Mouse (Mus musculus): ENCODE results near the gene Cdc14a. TPM values are rescaled to one million over a fixed set of nuclear protein-coding genes. Genes with fewer than 3 reads are reported as not detected.

Cdc14a gene
- polyA plus RNA-seq, 1 experiment from 2014 or later = 8.3 TPM

DNA sequence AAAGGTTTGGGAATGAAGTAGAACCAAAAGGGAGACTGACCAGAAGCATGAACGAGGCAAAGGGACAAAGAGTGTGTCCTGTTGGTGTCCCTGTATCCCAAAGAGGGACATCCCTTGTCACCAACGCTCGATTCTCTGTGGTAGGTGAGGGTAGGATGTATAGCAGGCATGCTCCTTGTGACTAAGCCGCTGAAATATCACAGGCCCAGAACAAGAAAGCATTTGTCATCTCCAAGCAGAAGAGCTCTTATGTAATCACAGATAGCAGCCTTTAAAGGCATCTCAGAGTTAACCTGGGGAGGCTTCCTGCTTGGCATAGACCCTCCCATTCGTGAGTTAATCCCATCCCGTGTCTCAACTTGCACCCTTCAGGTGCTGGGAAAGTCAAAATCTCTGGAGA is 179.4 kb downstream of the Cdc14a start:
- Histone ChIP-seq H3K27ac (no peak overlapping the region), H3K4me3 (no peak overlapping the region), H3K4me2 (no peak overlapping the region), H3K9me3 (no peaks in the 10 kb centered on the region), H3K27me3 (peaks cover 6% of the 10 kb centered on the region), H3K9ac (no peak overlapping the region), H3K36me3 (no peaks in the 10 kb centered on the region), H3K4me1 (no peaks in the 10 kb centered on the region)
- no peak for ATAC-seq (ENCODE audit: borderline replicate concordance, extremely low read depth, low FRiP score, low TSS enrichment)
- WGBS = 45% methylated on average over 6 of the region's 6 CpGs

- Histone ChIP-seq H3K36me3 (no peaks in the 10 kb centered on the region), H3K9ac (no peak overlapping the region), H3K4me3 (no peak overlapping the region), H3K4me2 (no peak overlapping the region), H3K27me3 (no peaks in the 10 kb centered on the region), H3K9me3 (no peaks in the 10 kb centered on the region), H3K4me1 (no peaks in the 10 kb centered on the region), H3K27ac (no peak overlapping the region)
- ATAC-seq (ENCODE audit: borderline replicate concordance, extremely low read depth, low FRiP score, low TSS enrichment) = no peak
- 77% methylated on average over 9 of the region's 9 CpGs for WGBS
These were observed 181.1 kb downstream of the Cdc14a start for GRCm38 (mm10) chr3:116242685-116243084.

DNA sequence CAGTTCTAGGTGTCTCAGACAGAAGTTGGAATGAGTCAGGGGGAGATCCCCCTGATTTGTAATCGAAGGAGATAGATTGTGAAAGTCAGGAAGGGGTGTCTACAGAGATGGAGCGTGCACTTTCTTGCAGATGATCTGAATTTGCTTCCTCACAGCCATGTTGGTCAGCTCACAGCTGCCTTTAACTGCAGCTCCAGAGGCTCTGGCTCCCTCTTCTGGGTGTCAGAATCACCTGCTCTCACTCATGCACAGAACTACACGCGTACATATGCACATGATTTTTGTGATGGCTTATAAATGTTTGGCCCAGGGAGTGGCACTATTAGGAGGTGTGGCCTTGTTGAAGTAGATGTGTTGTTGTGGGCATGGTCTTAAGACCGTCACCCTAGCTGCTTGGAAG is 186.3 kb downstream of the Cdc14a start:
- Histone ChIP-seq H3K36me3 (no peaks in the 10 kb centered on the region), H3K27ac (no peak overlapping the region), H3K9ac (no peak overlapping the region), H3K4me3 (no peak overlapping the region), H3K9me3 (no peaks in the 10 kb centered on the region), H3K4me1 (no peaks in the 10 kb centered on the region), H3K27me3 (no peaks in the 10 kb centered on the region), H3K4me2 (no peak overlapping the region)
- no peak for ATAC-seq (ENCODE audit: borderline replicate concordance, extremely low read depth, low FRiP score, low TSS enrichment)
- WGBS = 83% methylated on average over 5 of the region's 5 CpGs

DNA sequence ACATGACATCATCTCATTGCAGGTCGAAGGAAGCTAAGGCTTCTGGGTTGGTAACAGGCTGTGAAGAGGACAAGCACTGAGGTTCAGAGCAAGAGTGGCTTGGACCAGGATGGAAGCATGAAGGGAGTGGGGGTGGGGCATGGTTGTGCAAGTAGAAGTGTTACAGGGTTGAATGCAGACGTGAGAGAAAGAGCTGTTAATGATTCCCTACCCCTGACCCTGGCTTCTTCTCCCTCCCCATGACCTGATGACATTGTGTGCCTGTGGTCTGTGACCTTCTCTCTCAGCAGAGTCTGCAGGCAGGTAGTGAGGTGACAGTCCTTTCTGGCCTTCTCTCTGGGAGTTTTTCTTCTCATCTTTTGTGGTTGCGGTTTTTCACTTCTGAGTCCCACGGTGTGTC is 187.0 kb downstream of the Cdc14a start:
- 71% methylated on average over 4 of the region's 4 CpGs for WGBS
- H3K9ac ChIP-seq = no peak overlapping the region

DNA sequence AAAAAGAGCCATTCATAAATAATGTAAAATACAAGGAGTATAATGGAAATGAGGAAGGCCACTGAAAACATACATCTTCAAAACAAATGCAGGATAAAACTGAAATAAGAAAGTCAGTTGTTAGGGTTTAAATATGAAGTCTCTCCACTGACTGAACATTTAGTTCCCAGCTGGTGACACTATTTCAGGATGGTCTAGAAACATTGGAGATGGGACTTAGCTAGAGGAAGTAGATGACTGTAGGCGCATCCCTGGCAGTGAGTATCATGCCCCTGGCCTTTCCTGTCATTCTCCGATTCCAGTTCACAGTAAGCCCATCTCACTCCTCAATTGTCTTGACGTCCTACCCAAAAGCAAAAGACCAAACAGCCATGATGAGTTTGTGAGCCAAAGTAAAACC is 190.3 kb downstream of the Cdc14a start:
- Histone ChIP-seq H3K9me3 (no peaks in the 10 kb centered on the region), H3K27ac (no peak overlapping the region), H3K9ac (no peak overlapping the region), H3K4me3 (no peak overlapping the region), H3K36me3 (no peaks in the 10 kb centered on the region), H3K27me3 (no peaks in the 10 kb centered on the region), H3K4me2 (no peak overlapping the region), H3K4me1 (no peaks in the 10 kb centered on the region)
- WGBS = 81% methylated on average over 3 of the region's 3 CpGs
- ATAC-seq (ENCODE audit: borderline replicate concordance, extremely low read depth, low FRiP score, low TSS enrichment) = no peak

More for the DNA sequence above, 187.0 kb downstream of the Cdc14a start:
- no peaks in the 10 kb centered on the region for H3K4me1 ChIP-seq
- H3K9me3 ChIP-seq = no peaks in the 10 kb centered on the region
- no peak overlapping the region for H3K4me2 ChIP-seq
- H3K4me3 ChIP-seq = no peak overlapping the region
- H3K27ac ChIP-seq = no peak overlapping the region
- H3K27me3 ChIP-seq = no peaks in the 10 kb centered on the region
- no peak for ATAC-seq (ENCODE audit: borderline replicate concordance, extremely low read depth, low FRiP score, low TSS enrichment)
- H3K36me3 ChIP-seq = no peaks in the 10 kb centered on the region

GRCm38 (mm10) chr3:116232763-116233162 is 191.1 kb downstream of the Cdc14a start:
- H3K4me1 ChIP-seq = no peaks in the 10 kb centered on the region
- no peak for ATAC-seq (ENCODE audit: borderline replicate concordance, extremely low read depth, low FRiP score, low TSS enrichment)
- no peak overlapping the region for H3K4me3 ChIP-seq
- H3K27me3 ChIP-seq = no peaks in the 10 kb centered on the region
- H3K36me3 ChIP-seq = no peaks in the 10 kb centered on the region
- no peak overlapping the region for H3K4me2 ChIP-seq
- no peaks in the 10 kb centered on the region for H3K9me3 ChIP-seq
- H3K9ac ChIP-seq = no peak overlapping the region
- 82% methylated on average over 5 of the region's 5 CpGs for WGBS
- no peak overlapping the region for H3K27ac ChIP-seq

DNA sequence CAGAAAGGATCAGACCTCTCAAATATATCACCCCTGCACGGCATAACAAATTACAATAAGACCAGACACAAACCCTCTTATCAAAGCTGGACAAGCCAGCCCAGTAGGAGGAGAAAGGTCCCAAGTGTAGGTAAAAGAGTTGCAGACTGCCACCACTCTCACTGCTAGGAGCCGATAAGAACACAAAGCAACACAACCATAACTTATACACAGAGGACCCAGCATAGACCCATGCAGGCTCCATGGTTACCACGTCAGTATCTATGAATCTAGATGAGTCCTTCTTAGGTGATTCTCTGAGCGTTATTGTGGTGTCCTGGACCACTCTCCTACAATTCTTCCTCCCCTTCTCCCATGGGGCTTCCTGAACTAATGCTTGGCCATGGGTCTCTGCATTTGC is 194.5 kb downstream of the Cdc14a start:
- Histone ChIP-seq H3K36me3 (no peaks in the 10 kb centered on the region), H3K9ac (no peak overlapping the region), H3K4me2 (no peak overlapping the region), H3K27ac (no peak overlapping the region), H3K4me3 (no peak overlapping the region), H3K4me1 (no peaks in the 10 kb centered on the region), H3K9me3 (no peaks in the 10 kb centered on the region), H3K27me3 (no peaks in the 10 kb centered on the region)
- ATAC-seq (ENCODE audit: borderline replicate concordance, extremely low read depth, low FRiP score, low TSS enrichment) = no peak
- 73% methylated on average over 4 of the region's 4 CpGs for WGBS

DNA sequence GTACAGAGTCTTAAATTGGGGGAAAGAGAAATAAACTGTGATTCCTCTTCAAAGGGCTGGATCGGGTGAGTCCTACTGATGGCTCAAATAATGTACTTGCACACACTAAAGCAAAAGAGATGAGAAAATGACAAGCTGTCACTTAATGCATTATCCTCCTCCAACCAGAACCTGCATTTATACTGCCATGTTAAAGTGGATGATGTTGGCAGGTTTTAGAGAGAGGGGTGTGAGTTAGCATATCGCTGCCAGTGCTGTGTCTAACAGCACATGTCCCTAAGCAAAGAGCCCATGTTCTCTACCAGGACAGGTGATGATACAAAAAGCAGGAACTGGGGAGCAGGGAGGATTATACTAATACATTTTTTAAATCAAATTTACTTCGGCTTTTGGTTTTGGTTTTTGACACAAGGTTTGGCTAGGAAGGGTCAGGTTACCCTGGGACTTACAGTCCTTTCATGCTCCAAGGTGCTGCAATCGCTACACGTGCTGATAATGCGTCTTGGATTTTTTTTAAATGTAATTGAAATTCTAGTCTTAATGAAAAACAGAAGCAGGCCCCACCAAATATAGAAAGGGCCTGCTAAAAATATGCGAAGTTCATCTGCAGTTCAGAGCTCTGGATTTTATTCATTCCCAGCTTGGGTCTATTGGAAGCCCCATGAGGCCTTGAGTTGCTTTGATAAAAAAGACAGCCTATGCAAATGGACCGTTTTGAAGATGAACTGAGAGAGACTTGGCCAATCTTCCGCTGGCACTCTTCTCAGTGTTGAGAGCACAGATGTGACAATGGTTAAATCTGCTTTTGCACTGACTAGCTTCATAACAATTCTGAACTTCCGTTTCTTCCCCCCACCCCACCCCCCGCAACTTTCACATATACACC is 195.2 kb downstream of the Cdc14a start:
- Histone ChIP-seq H3K9ac (no peak overlapping the region), H3K4me3 (no peak overlapping the region), H3K4me1 (no peaks in the 10 kb centered on the region), H3K9me3 (no peaks in the 10 kb centered on the region), H3K4me2 (no peak overlapping the region), H3K27me3 (no peaks in the 10 kb centered on the region), H3K36me3 (no peaks in the 10 kb centered on the region), H3K27ac (no peak overlapping the region)
- no peak for ATAC-seq (ENCODE audit: borderline replicate concordance, extremely low read depth, low FRiP score, low TSS enrichment)
- 60% methylated on average over 11 of the region's 11 CpGs for WGBS

GRCm38 (mm10) chr3:116227383-116227782 is 196.4 kb downstream of the Cdc14a start:
- Histone ChIP-seq H3K27ac (no peak overlapping the region), H3K4me1 (0 out of 2 replicates have a peak, but pooled peaks cover 2% of the 10 kb centered on the region), H3K9ac (no peak overlapping the region), H3K4me2 (no peak overlapping the region), H3K9me3 (no peaks in the 10 kb centered on the region), H3K36me3 (no peaks in the 10 kb centered on the region), H3K4me3 (no peak overlapping the region), H3K27me3 (no peaks in the 10 kb centered on the region)
- 65% methylated on average over 5 of the region's 5 CpGs for WGBS
- no peak for ATAC-seq (ENCODE audit: borderline replicate concordance, extremely low read depth, low FRiP score, low TSS enrichment)

GRCm38 (mm10) chr3:116226915-116227314 is 196.9 kb downstream of the Cdc14a start:
- Histone ChIP-seq H3K4me2 (no peak overlapping the region), H3K36me3 (no peaks in the 10 kb centered on the region), H3K4me3 (no peak overlapping the region), H3K27ac (no peak overlapping the region), H3K27me3 (no peaks in the 10 kb centered on the region), H3K9me3 (no peaks in the 10 kb centered on the region), H3K9ac (no peak overlapping the region), H3K4me1 (0 out of 2 replicates have a peak, but pooled peaks cover 5% of the 10 kb centered on the region)
- no peak for ATAC-seq (ENCODE audit: borderline replicate concordance, extremely low read depth, low FRiP score, low TSS enrichment)
- WGBS = 83% methylated on average over 6 of the region's 6 CpGs

Measured in lung, embryonic 15.5 days (tissue).